Mouse (Mus musculus) embryonic fibroblast, embryonic 13.5 days (primary cell): ENCODE measurements around the gene Rab42.

Experiments
- CTCF ChIP-seq: IDR thresholded peaks from 2 replicates; pipeline ENCODE4 v1.5.1; 2011; ENCODE audit warnings: mild to moderate bottlenecking, control low read depth, low read length, moderate library complexity, borderline replicate concordance; ENCODE audit not compliant: insufficient read depth
- POLR2A ChIP-seq: IDR thresholded peaks from 2 replicates; pipeline ENCODE4 v1.6.1; 2011; ENCODE audit warnings: low read depth, mild to moderate bottlenecking, control low read depth, low read length, moderate library complexity

DNA sequence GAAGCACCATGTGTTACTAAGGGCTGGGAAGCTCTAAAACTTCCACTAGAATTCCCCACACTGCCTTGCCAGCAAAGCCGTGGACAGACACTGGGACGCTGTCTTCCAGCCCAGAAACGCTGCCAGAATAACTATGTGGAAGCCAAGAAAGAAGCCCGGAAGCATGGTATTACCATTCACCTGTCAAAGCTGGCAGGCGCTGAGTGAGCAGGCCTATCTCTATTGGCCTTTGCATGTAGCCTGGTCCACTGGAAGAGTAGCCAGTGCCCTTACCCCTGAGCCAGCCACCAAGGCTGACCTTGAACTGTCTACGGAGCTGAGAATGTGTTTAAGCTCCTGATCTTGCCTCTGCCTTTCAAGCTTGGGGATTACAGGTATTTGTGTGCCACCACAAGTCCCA is 1.7 kb downstream of the Rab42 start:
- TF ChIP-seq CTCF (no peak), POLR2A (no peak)
